Comparison of ENCODE assay signal across 20 mouse cellular contexts in the genomic region with DNA sequence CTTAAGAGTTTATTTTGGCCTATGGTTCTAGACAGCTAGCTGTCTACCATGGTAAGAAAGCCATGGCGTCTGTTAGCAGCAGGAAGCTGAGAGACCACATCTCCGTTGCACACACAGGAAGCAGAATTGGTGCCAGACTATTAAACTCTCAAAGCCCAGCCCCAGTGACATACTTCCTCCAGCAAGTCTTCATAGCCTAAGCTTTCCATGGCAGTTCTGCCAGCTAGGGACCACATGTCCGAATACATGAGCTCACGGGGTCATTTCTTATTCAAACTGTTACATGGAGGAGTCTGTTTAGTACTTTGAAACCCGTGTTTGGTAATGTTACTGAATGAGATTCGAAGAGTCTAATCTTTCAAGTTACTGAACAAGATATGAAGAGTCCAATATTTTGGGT.
"Had no signal": no experiment of that assay in that cellular context is flagged by ENCODE, and none has a peak within 500 bp of the region (broad histone marks: within the 10 kb centered on the region; RNA-seq: fewer than 3 reads in every experiment).

No protein-coding gene starts in this region.

- H3K4me1 ChIP-seq: heart, embryonic 10.5 days; heart, embryonic 12.5 days; liver, embryonic 13.5 days had no signal

- H3K27me3 ChIP-seq: heart, embryonic 12.5 days; hindbrain, embryonic 13.5 days; hindbrain, embryonic 15.5 days; liver, embryonic 13.5 days had no signal

- H3K9me3 ChIP-seq: heart, embryonic 10.5 days; heart, embryonic 12.5 days; hindbrain, embryonic 13.5 days; hindbrain, embryonic 15.5 days; liver, embryonic 13.5 days had no signal

- H3K27ac ChIP-seq: heart, embryonic 10.5 days; hindbrain, embryonic 13.5 days; hindbrain, embryonic 15.5 days; hindbrain, postnatal 0 days; layer of hippocampus, adult 2 months; left cerebral cortex, adult 2 months; liver, embryonic 13.5 days had no signal

- DNase-seq: gastrocnemius, postnatal 14 days; gastrocnemius, postnatal 36 days; kidney, adult 11 months; kidney, adult 2 months; kidney, adult 9 months; kidney, postnatal 10 days; kidney, postnatal 25 days; kidney, postnatal 4 days; liver; liver, embryonic 13.5 days had no signal

- H3K36me3 ChIP-seq: hindbrain, embryonic 15.5 days had no signal

- ATAC-seq: forebrain, embryonic 16.5 days; hindbrain, postnatal 0 days; intestine, embryonic 16.5 days had no signal

- H3K4me2 ChIP-seq: heart, embryonic 12.5 days; hindbrain, embryonic 13.5 days; hindbrain, embryonic 15.5 days; liver, embryonic 11.5 days; liver, embryonic 13.5 days had no signal

- H3K4me3 ChIP-seq: heart, embryonic 10.5 days; heart, embryonic 12.5 days; hindbrain, embryonic 13.5 days; hindbrain, embryonic 15.5 days; layer of hippocampus, adult 2 months; left cerebral cortex, adult 2 months; liver, embryonic 13.5 days had no signal

- H3K9ac ChIP-seq: heart, embryonic 12.5 days; hindbrain, embryonic 13.5 days; hindbrain, embryonic 15.5 days; liver, embryonic 13.5 days had no signal
